Mouse (Mus musculus) kidney, postnatal 4 days (tissue): Measurements from ENCODE around the gene Fbxl21.
A peak's percentile ranks its signal among the peaks of the same experiment; 100 is the strongest.

Source experiments
- DNase-seq, 2 experiments: peaks; one replicate each; pipeline ENCODE4 v3.0.0; 2021; ENCODE audit warnings: mixed read lengths in 2 of 2

The Fbxl21 gene

GRCm38 (mm10) chr13:56537026-56537425 is 14.8 kb downstream of the Fbxl21 start:
- no peak for DNase-seq

GRCm38 (mm10) chr13:56539846-56540245 is 17.6 kb downstream of the Fbxl21 start:
- peak; percentile 71 to 77 for DNase-seq

- no peak for DNase-seq
Measured at GRCm38 (mm10) chr13:56543805-56544204, 21.5 kb downstream of the Fbxl21 start.

GRCm38 (mm10) chr13:56544956-56545355 is 22.7 kb downstream of the Fbxl21 start:
- no peak for DNase-seq

GRCm38 (mm10) chr13:56548401-56548800 is 26.1 kb downstream of the Fbxl21 start, which contains the start of gene Lect2:
Gene Lect2 (minus strand): TSS chr13:56548502.
- no peak for DNase-seq

- DNase-seq, result peak in 1 of 2 experiments; percentile 46
Measured at GRCm38 (mm10) chr13:56549364-56549763, 27.1 kb downstream of the Fbxl21 start.

- no peak for DNase-seq
Measured at GRCm38 (mm10) chr13:56550574-56550973, 28.3 kb downstream of the Fbxl21 start.

GRCm38 (mm10) chr13:56551661-56552060 is 29.4 kb downstream of the Fbxl21 start:
- no peak for DNase-seq

GRCm38 (mm10) chr13:56553923-56554322 is 31.7 kb downstream of the Fbxl21 start:
- DNase-seq, result no peak

GRCm38 (mm10) chr13:56554409-56554808 is 32.1 kb downstream of the Fbxl21 start:
- DNase-seq, result peak; percentile 69 to 79

GRCm38 (mm10) chr13:56555957-56556356 is 33.7 kb downstream of the Fbxl21 start:
- peak; percentile 71 to 80 for DNase-seq

GRCm38 (mm10) chr13:56556701-56557100 is 34.4 kb downstream of the Fbxl21 start:
- DNase-seq, result no peak

GRCm38 (mm10) chr13:56558811-56559210 is 36.5 kb downstream of the Fbxl21 start:
- no peak for DNase-seq

GRCm38 (mm10) chr13:56559841-56560370 is 37.6 kb downstream of the Fbxl21 start:
- DNase-seq, result peak in 1 of 2 experiments; percentile 30

- DNase-seq, result peak in 1 of 2 experiments; percentile 64
Measured at GRCm38 (mm10) chr13:56561129-56561528, 38.9 kb downstream of the Fbxl21 start.

GRCm38 (mm10) chr13:56563075-56563474 is 40.8 kb downstream of the Fbxl21 start:
- peak; percentile 71 to 75 for DNase-seq

GRCm38 (mm10) chr13:56566336-56566735 is 44.1 kb downstream of the Fbxl21 start:
- peak in 1 of 2 experiments; percentile 39 for DNase-seq

- DNase-seq, result no peak
Measured at GRCm38 (mm10) chr13:56571645-56572044, 49.4 kb downstream of the Fbxl21 start.

- DNase-seq, result no peak
Measured at GRCm38 (mm10) chr13:56575074-56575473, 52.8 kb downstream of the Fbxl21 start.

GRCm38 (mm10) chr13:56575701-56576321 is 53.5 kb downstream of the Fbxl21 start:
- peak; percentile 84 to 89 for DNase-seq

- DNase-seq, result no peak
Measured at GRCm38 (mm10) chr13:56578097-56578496, 55.8 kb downstream of the Fbxl21 start.

- no peak for DNase-seq
Measured at GRCm38 (mm10) chr13:56580450-56580849, 58.2 kb downstream of the Fbxl21 start.

GRCm38 (mm10) chr13:56581512-56581911 is 59.2 kb downstream of the Fbxl21 start:
- DNase-seq, result peak in 1 of 2 experiments; percentile 33

- peak; percentile 76 to 86 for DNase-seq
Measured at GRCm38 (mm10) chr13:56581961-56582434, 59.7 kb downstream of the Fbxl21 start.
